Mouse (Mus musculus): ENCODE data around the gene Med27. TPM values are rescaled to one million over a fixed set of nuclear protein-coding genes. Genes with fewer than 3 reads are reported as not detected.

The Med27 gene
- polyA plus RNA-seq, 1 experiment from 2014 or later, result 38.8 TPM

DNA sequence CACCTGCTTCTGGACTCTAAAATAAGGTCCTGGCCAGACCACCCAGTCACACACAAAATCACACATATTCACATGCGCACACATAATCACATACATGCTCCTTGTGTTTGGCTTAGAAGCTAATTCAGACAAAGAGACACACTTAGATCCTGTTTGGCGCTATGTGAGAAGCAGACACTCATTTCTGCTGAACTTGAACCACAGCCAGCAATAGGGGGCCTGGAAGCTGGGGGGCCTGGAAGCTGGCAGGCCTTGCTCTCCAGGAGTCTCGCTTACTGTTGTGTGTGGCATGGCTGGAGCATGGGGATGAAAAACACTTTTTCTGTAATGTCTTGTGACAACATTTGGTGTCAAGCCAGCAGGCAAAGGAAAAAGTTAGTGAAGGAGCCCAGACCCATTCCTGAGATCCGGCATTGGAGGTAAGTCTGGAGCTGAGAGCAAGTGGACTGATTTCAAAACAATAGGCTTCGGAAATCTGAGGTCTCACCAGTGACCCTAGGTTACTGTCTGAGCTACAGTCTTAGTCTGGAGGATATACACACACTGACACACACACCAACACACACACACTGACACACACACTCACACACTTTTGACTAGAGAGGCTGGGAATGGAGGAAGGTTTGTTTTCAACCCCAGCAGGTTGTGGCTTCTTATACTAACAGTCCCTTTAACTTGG is 189.1 kb downstream of the Med27 start:
- Histone ChIP-seq H3K4me2 (replicated peaks) (no peak overlapping the region), H3K4me1 (replicated peaks) (no peaks in the 10 kb centered on the region), H3K27ac (no peak overlapping the region), H3K36me3 (no peaks in the 10 kb centered on the region), H3K27me3 (replicated peaks) (no peaks in the 10 kb centered on the region), H3K9ac (no peak overlapping the region), H3K9me3 (no peaks in the 10 kb centered on the region), H3K4me3 (replicated peaks) (no peak overlapping the region)
- WGBS, result 72% methylated on average over 5 of the region's 5 CpGs
- ATAC-seq, result no peak

GRCm38 (mm10) chr2:29536481-29536880 is 189.9 kb downstream of the Med27 start:
- Histone ChIP-seq H3K4me2 (replicated peaks) (no peak overlapping the region), H3K9ac (no peak overlapping the region), H3K4me3 (replicated peaks) (no peak overlapping the region), H3K36me3 (no peaks in the 10 kb centered on the region), H3K4me1 (replicated peaks) (no peaks in the 10 kb centered on the region), H3K27ac (no peak overlapping the region), H3K27me3 (replicated peaks) (no peaks in the 10 kb centered on the region), H3K9me3 (no peaks in the 10 kb centered on the region)
- 79% methylated on average over 9 of the region's 9 CpGs for WGBS
- no peak for ATAC-seq

DNA sequence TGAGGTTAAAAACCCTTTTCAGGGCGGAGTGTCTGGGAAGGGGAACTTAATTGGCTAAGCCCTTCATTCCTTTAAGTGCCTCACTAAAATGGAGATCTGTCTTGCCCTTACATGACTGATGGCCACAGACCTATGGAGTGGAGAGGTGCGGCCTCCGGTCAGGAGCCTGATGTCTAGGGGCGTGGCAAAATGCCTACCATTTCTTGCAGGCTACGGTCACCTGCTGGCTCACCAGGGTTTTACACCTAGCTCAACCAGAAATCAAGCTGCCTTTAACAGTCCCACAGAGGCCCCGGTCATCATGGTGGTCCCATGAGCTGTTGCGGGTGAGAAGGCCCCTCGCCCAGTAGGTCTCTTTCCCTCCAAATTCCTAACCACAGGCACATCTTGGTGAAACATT is 190.7 kb downstream of the Med27 start:
- ATAC-seq, result no peak
- Histone ChIP-seq H3K4me2 (replicated peaks) (no peak overlapping the region), H3K9ac (no peak overlapping the region), H3K9me3 (no peaks in the 10 kb centered on the region), H3K4me3 (replicated peaks) (no peak overlapping the region), H3K27ac (no peak overlapping the region), H3K36me3 (no peaks in the 10 kb centered on the region), H3K4me1 (replicated peaks) (no peaks in the 10 kb centered on the region), H3K27me3 (replicated peaks) (no peaks in the 10 kb centered on the region)
- WGBS, result 73% methylated on average over 8 of the region's 8 CpGs

- WGBS, result 70% methylated on average over 13 of the region's 13 CpGs
- Histone ChIP-seq H3K4me3 (replicated peaks) (no peak overlapping the region), H3K4me1 (replicated peaks) (no peaks in the 10 kb centered on the region), H3K9me3 (no peaks in the 10 kb centered on the region), H3K36me3 (no peaks in the 10 kb centered on the region), H3K27me3 (replicated peaks) (no peaks in the 10 kb centered on the region), H3K27ac (no peak overlapping the region), H3K4me2 (replicated peaks) (no peak overlapping the region), H3K9ac (no peak overlapping the region)
- ATAC-seq, result no peak
These were observed 195.4 kb downstream of the Med27 start for GRCm38 (mm10) chr2:29542039-29542438.

GRCm38 (mm10) chr2:29546571-29546970 is 200.0 kb downstream of the Med27 start:
- WGBS, result 13% methylated on average over 12 of the region's 12 CpGs
- no peak for ATAC-seq
- no peak overlapping the region for H3K9ac ChIP-seq
- H3K4me3 ChIP-seq (replicated peaks), result no peak overlapping the region
- no peaks in the 10 kb centered on the region for H3K4me1 ChIP-seq (replicated peaks)
- no peaks in the 10 kb centered on the region for H3K9me3 ChIP-seq
- no peaks in the 10 kb centered on the region for H3K36me3 ChIP-seq
- peak overlapping the region; percentile 22; the same call in 1 of the 2 replicates for H3K4me2 ChIP-seq (replicated peaks)
- no peaks in the 10 kb centered on the region for H3K27me3 ChIP-seq (replicated peaks)
- no peak overlapping the region for H3K27ac ChIP-seq

DNA sequence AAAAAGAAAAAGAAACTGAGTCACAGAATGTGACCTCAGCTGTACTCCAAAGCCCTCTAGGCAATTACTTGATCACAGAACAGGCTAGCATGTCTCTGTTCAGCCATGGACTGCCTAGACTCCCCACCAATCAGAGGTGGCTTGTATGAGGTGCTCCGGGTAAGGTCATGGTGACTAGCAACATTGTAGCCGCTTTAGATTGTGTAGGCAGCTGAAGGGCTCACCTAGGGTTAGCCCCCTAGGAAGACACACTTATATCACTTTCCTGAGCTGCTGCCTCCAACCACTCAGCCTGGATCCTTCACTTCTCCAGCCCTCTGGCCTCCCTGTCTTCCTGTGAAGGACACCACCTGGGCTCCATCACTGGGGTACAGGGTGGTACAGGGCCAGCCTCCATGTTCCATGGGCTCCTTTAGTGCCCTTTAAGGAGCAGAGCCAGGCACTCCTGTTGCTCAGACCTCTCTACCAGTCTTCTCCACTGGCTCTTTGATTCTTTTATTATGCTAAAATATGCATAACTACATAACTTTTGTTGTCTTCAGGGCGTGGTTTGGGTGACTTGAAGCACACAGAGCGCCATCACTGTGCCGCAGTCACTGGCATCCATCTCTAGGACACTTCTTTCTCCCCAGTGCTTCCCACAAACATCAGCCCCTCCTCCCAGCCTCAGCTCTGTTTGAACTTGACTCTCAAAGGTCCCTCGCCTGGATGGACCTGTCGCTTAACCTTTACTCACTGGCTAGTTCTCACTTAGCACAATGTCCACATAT is 205.4 kb downstream of the Med27 start:
- H3K4me2 ChIP-seq (replicated peaks), result no peak overlapping the region
- H3K27me3 ChIP-seq (replicated peaks), result no peaks in the 10 kb centered on the region
- WGBS, result 77% methylated on average over 7 of the region's 7 CpGs
- ATAC-seq, result no peak
- no peaks in the 10 kb centered on the region for H3K4me1 ChIP-seq (replicated peaks)
- H3K9me3 ChIP-seq, result no peaks in the 10 kb centered on the region
- H3K27ac ChIP-seq, result no peak overlapping the region
- H3K36me3 ChIP-seq, result no peaks in the 10 kb centered on the region
- H3K9ac ChIP-seq, result no peak overlapping the region
- H3K4me3 ChIP-seq (replicated peaks), result no peak overlapping the region

DNA sequence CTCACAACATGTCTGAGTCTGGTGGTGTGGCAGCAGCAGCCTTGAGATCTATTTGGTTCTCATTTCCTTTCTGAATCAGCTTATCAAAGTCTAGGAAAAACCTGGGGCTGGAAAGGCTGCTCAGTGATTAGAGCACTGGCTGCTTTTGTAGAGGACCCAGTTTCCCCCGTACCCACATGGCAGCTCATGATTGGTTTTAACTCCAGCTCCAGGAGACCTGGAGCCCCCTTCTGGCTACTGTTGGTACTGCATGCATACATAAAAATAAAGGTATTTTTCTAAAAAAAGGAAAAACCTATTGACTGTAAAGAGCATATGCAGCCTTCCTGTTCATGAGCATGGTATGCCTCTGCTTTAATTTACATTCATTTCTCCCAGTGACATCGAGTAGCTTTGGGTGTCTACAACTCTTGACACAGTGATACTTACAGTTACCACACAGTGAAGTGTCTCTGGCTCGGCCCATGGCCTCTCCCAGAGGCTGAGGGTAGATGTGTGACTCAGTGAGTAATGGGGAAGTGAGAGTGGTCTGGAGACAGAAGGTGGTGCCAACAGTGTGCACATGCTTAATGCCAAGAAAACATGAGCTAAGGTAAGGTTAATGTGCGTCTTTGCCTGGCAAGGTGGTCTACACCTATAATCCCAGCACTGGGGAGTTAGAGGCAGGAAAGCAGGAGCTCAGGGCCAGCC is 207.5 kb downstream of the Med27 start:
- ATAC-seq, result no peak
- H3K9me3 ChIP-seq, result no peaks in the 10 kb centered on the region

DNA sequence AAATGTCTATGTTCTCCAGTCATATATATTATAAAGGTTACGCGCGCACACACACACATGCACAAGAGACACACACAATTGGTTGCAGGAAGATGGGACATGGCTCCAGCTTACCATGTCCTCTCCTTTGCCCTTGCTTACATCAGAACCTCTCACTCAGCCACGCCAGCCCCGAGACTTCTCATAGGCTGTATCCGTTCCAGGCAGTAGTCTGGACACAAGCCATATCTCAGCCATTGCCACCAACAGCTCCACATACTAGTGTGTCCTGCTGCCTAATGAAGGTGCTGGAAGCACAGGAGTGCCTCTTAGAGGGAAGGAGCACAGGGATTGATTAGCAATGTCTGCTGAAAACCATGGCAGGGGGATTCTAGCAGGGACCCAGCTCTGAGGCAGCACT is 211.9 kb downstream of the Med27 start:
- Histone ChIP-seq H3K27me3 (replicated peaks) (no peaks in the 10 kb centered on the region), H3K27ac (no peak overlapping the region), H3K4me3 (replicated peaks) (no peak overlapping the region), H3K9ac (no peak overlapping the region), H3K36me3 (no peaks in the 10 kb centered on the region), H3K4me1 (replicated peaks) (no peaks in the 10 kb centered on the region), H3K4me2 (replicated peaks) (no peak overlapping the region), H3K9me3 (no peaks in the 10 kb centered on the region)
- no peak for ATAC-seq
- WGBS, result 87% methylated on average over 6 of the region's 6 CpGs

More for the DNA sequence above, 207.5 kb downstream of the Med27 start:
- H3K4me1 ChIP-seq (replicated peaks), result no peaks in the 10 kb centered on the region
- no peak overlapping the region for H3K4me2 ChIP-seq (replicated peaks)
- H3K27me3 ChIP-seq (replicated peaks), result no peaks in the 10 kb centered on the region
- H3K36me3 ChIP-seq, result no peaks in the 10 kb centered on the region
- no peak overlapping the region for H3K9ac ChIP-seq
- WGBS, result 63% methylated on average over 4 of the region's 4 CpGs
- H3K27ac ChIP-seq, result no peak overlapping the region
- H3K4me3 ChIP-seq (replicated peaks), result no peak overlapping the region

DNA sequence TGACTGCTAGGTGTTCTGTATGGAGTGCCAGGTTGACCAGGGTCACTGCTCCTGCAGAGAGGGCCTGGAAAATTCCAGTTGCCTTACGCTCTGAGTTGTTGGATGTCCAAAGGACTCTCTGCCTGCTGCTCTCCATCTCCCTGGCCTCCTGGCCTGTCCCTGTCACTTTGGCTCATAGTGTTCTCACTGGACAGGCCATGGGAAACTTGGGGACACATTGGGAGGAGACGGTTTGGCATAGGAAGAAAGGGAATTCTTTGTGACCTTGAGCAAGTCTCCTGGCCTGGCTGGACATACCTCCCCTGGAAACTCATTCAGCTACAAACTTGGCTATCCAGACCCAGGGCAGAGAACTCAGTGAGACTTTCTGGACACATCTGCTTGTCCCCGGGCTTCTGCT is 213.3 kb downstream of the Med27 start:
- H3K36me3 ChIP-seq, result no peaks in the 10 kb centered on the region
- 90% methylated on average over 3 of the region's 3 CpGs for WGBS
- H3K27ac ChIP-seq, result no peak overlapping the region

GRCm38 (mm10) chr2:29561468-29561867 is 214.8 kb downstream of the Med27 start:
- 78% methylated on average over 4 of the region's 4 CpGs for WGBS

More for the DNA sequence above, 213.3 kb downstream of the Med27 start:
- no peaks in the 10 kb centered on the region for H3K9me3 ChIP-seq
- no peaks in the 10 kb centered on the region for H3K27me3 ChIP-seq (replicated peaks)
- no peak for ATAC-seq
- H3K9ac ChIP-seq, result no peak overlapping the region
- H3K4me3 ChIP-seq (replicated peaks), result no peak overlapping the region
- H3K4me1 ChIP-seq (replicated peaks), result no peaks in the 10 kb centered on the region
- H3K4me2 ChIP-seq (replicated peaks), result no peak overlapping the region

GRCm38 (mm10) chr2:29563986-29564385 is 217.4 kb downstream of the Med27 start:
- no peak overlapping the region for H3K9ac ChIP-seq
- WGBS, result 58% methylated on average over 7 of the region's 7 CpGs
- H3K27ac ChIP-seq, result no peak overlapping the region
- H3K4me3 ChIP-seq (replicated peaks), result no peak overlapping the region
- no peak overlapping the region for H3K4me2 ChIP-seq (replicated peaks)
- no peak for ATAC-seq
- H3K9me3 ChIP-seq, result no peaks in the 10 kb centered on the region
- no peaks in the 10 kb centered on the region for H3K27me3 ChIP-seq (replicated peaks)
- no peaks in the 10 kb centered on the region for H3K36me3 ChIP-seq
- H3K4me1 ChIP-seq (replicated peaks), result no peaks in the 10 kb centered on the region

More at GRCm38 (mm10) chr2:29561468-29561867, 214.8 kb downstream of the Med27 start:
- Histone ChIP-seq H3K27me3 (replicated peaks) (no peaks in the 10 kb centered on the region), H3K36me3 (no peaks in the 10 kb centered on the region), H3K4me3 (replicated peaks) (no peak overlapping the region), H3K9ac (no peak overlapping the region), H3K27ac (no peak overlapping the region), H3K9me3 (no peaks in the 10 kb centered on the region), H3K4me1 (replicated peaks) (no peaks in the 10 kb centered on the region), H3K4me2 (replicated peaks) (no peak overlapping the region)
- ATAC-seq, result no peak

- H3K27ac ChIP-seq, result no peak overlapping the region
- 15% methylated on average over 17 of the region's 17 CpGs for WGBS
- H3K27me3 ChIP-seq (replicated peaks), result no peaks in the 10 kb centered on the region
- no peak overlapping the region for H3K9ac ChIP-seq
- no peak overlapping the region for H3K4me3 ChIP-seq (replicated peaks)
- no peak for ATAC-seq
- no peak overlapping the region for H3K4me2 ChIP-seq (replicated peaks)
- no peaks in the 10 kb centered on the region for H3K4me1 ChIP-seq (replicated peaks)
- H3K36me3 ChIP-seq, result no peaks in the 10 kb centered on the region
- H3K9me3 ChIP-seq, result no peaks in the 10 kb centered on the region
These were observed 219.2 kb downstream of the Med27 start for GRCm38 (mm10) chr2:29565570-29566433.

Measured in intestine, embryonic 15.5 days (tissue).